Mouse (Mus musculus) small intestine, adult 2 months (tissue): ENCODE measurements around the gene 6030452D12Rik.

ENCODE experiments used
- CTCF ChIP-seq: fragments of 200-500 bp; IDR thresholded peaks from 2 replicates; pipeline ENCODE4 v1.5.1; 2012; ENCODE audit warnings: low read depth, mild to moderate bottlenecking, control low read depth, inconsistent platforms, low read length, moderate library complexity, mixed read lengths; ENCODE audit not compliant: insufficient replicate concordance, insufficient read length; ENCODE audit errors: extremely low read depth
- POLR2A ChIP-seq: fragments of 200-500 bp; IDR thresholded peaks from 2 replicates; pipeline ENCODE4 v1.6.1; 2012; ENCODE audit warnings: low read depth, mild to moderate bottlenecking, control low read depth, inconsistent platforms, low read length, moderate library complexity

- no peak for TF ChIP-seq POLR2A
- no peak for TF ChIP-seq CTCF
These were observed 26.3 kb upstream of the 6030452D12Rik start for GRCm38 (mm10) chr8:106474001-106474400.
